Mouse (Mus musculus) MEL (cell line): ENCODE results near the gene Rpl24. TPM values are rescaled to one million over a fixed set of nuclear protein-coding genes. Genes with fewer than 3 reads are reported as not detected.
"Not testable (repeated sequence)": the region's sequence is repeated elsewhere in the genome, so short reads cannot be mapped to it uniquely, and the experiment has no call there.

Experiments used
- DNase-seq: peaks from one replicate; pipeline ENCODE4 v3.0.0; 2011; ENCODE audit warnings: low read depth, low spot score
- H3K27ac ChIP-seq: 2 replicates; pipeline ENCODE4 v1.5.1; 2012; ENCODE audit warnings: low read depth, mild to moderate bottlenecking, control low read depth, low read length, moderate library complexity; ENCODE audit not compliant: control insufficient read depth
- H3K27me3 ChIP-seq, 2 experiments: fragments of 150-350 bp in 1 of 2; sonication (generic) in 1 of 2; 2 replicates each; pipeline ENCODE4 v1.6.1; 2012; ENCODE audit warnings: low read length in 2 of 2, mild to moderate bottlenecking in 2 of 2, improper control_type of control experiment in 1 of 2, moderate library complexity in 1 of 2; ENCODE audit not compliant: insufficient read depth in 2 of 2, control insufficient read depth in 1 of 2
- H3K36me3 ChIP-seq, 2 experiments: 2 replicates each; pipeline ENCODE4 v1.6.1; 2012 to 2014; ENCODE audit warnings: low read length in 2 of 2, improper control_type of control experiment in 1 of 2, inconsistent platforms in 1 of 2, mild to moderate bottlenecking in 1 of 2; ENCODE audit not compliant: insufficient read depth in 2 of 2, control insufficient read depth in 1 of 2
- H3K4me1 ChIP-seq, 2 experiments: fragments of 150-350 bp in 1 of 2; sonication (generic) in 1 of 2; 2 replicates each; pipeline ENCODE4 v1.6.1; 2012; ENCODE audit warnings: low read length in 2 of 2, improper control_type of control experiment in 1 of 2, mild to moderate bottlenecking in 1 of 2; ENCODE audit not compliant: insufficient read depth in 2 of 2, control insufficient read depth in 1 of 2
- H3K4me3 ChIP-seq, 2 experiments: fragments of 150-350 bp in 1 of 2; sonication (generic) in 1 of 2; 2 replicates each; pipeline ENCODE4 v1.5.1; 2012; ENCODE audit warnings: low read depth in 2 of 2, low read length in 2 of 2, mild to moderate bottlenecking in 2 of 2, moderate library complexity in 2 of 2, control low read depth in 1 of 2, improper control_type of control experiment in 1 of 2; ENCODE audit not compliant: control insufficient read depth in 1 of 2, insufficient read depth in 1 of 2
- H3K79me2 ChIP-seq: 2 replicates; pipeline ENCODE4 v1.6.1; 2012; ENCODE audit warnings: mild to moderate bottlenecking, low read length, moderate library complexity; ENCODE audit not compliant: control insufficient read depth, poor library complexity, insufficient read depth
- H3K9ac ChIP-seq: 2 replicates; pipeline ENCODE4 v1.6.1; 2012; ENCODE audit warnings: low read depth, mild to moderate bottlenecking, control low read depth, low read length, moderate library complexity; ENCODE audit not compliant: control insufficient read depth, poor library complexity, severe bottlenecking
- H3K9me3 ChIP-seq: fragments of 150-350 bp; sonication (generic); replicated peaks from 2 replicates; pipeline ENCODE4 v1.6.1; 2012; ENCODE audit warnings: mild to moderate bottlenecking, low read length, improper control_type of control experiment, moderate library complexity; ENCODE audit not compliant: insufficient read depth
- CTCF ChIP-seq, 3 experiments: IDR thresholded peaks in 2 of 3; conservative IDR thresholded peaks in 1 of 3; 2 replicates each; pipeline ENCODE4 v1.5.1; 2011 to 2012; ENCODE audit warnings: low read length in 3 of 3, low read depth in 2 of 3, mild to moderate bottlenecking in 2 of 3, improper control_type of control experiment in 1 of 3, inconsistent platforms in 1 of 3, mixed read lengths in 1 of 3, moderate library complexity in 1 of 3; ENCODE audit not compliant: control insufficient read depth in 1 of 3, insufficient read depth in 1 of 3, poor library complexity in 1 of 3, severe bottlenecking in 1 of 3
- EP300 ChIP-seq, 2 experiments: IDR thresholded peaks; 2 replicates each; pipeline ENCODE4 v1.6.1; 2011; ENCODE audit warnings: improper control_type of control experiment in 2 of 2, low read length in 2 of 2, low read depth in 1 of 2, mild to moderate bottlenecking in 1 of 2
- KAT2A ChIP-seq: conservative IDR thresholded peaks from 2 replicates; pipeline ENCODE4 v1.6.1; 2012; ENCODE audit warnings: low read depth, low read length, improper control_type of control experiment, inconsistent platforms
- MAZ ChIP-seq: IDR thresholded peaks from 2 replicates; pipeline ENCODE4 v1.6.1; 2012; ENCODE audit warnings: low read depth, mild to moderate bottlenecking, inconsistent platforms, low read length, improper control_type of control experiment
- MXI1 ChIP-seq: IDR thresholded peaks from 2 replicates; pipeline ENCODE4 v1.6.1; 2011; ENCODE audit warnings: mild to moderate bottlenecking, low read depth, low read length, improper control_type of control experiment
- MYB ChIP-seq: IDR thresholded peaks from 2 replicates; pipeline ENCODE4 v1.6.1; 2011; ENCODE audit warnings: mild to moderate bottlenecking, low read depth, low read length, improper control_type of control experiment
- MYC ChIP-seq: IDR thresholded peaks from 2 replicates; pipeline ENCODE4 v1.6.1; 2011; ENCODE audit warnings: low read depth, mild to moderate bottlenecking, low read length, improper control_type of control experiment, moderate library complexity
- RAD21 ChIP-seq: IDR thresholded peaks from 2 replicates; pipeline ENCODE4 v1.6.1; 2011; ENCODE audit warnings: mild to moderate bottlenecking, low read depth, low read length, improper control_type of control experiment
- RCOR1 ChIP-seq: IDR thresholded peaks from 2 replicates; pipeline ENCODE4 v1.6.1; 2012; ENCODE audit warnings: low read depth, mild to moderate bottlenecking, inconsistent platforms, low read length, improper control_type of control experiment
- SIN3A ChIP-seq: IDR thresholded peaks from 2 replicates; pipeline ENCODE4 v1.6.1; 2012; ENCODE audit warnings: low read length, improper control_type of control experiment, inconsistent platforms
- SMC3 ChIP-seq: IDR thresholded peaks from 2 replicates; pipeline ENCODE4 v1.6.1; 2011; ENCODE audit warnings: low read depth, low read length, improper control_type of control experiment
- ZC3H11A ChIP-seq: IDR thresholded peaks from 2 replicates; pipeline ENCODE4 v1.6.1; 2012; ENCODE audit warnings: low read depth, mild to moderate bottlenecking, inconsistent platforms, low read length, improper control_type of control experiment
- ZKSCAN1 ChIP-seq: IDR thresholded peaks from 2 replicates; pipeline ENCODE4 v1.6.1; 2012; ENCODE audit warnings: low read depth, mild to moderate bottlenecking, inconsistent platforms, low read length, improper control_type of control experiment, moderate library complexity
- ZNF384 ChIP-seq: IDR thresholded peaks from 2 replicates; pipeline ENCODE4 v1.6.1; 2012; ENCODE audit warnings: low read depth, mild to moderate bottlenecking, inconsistent platforms, low read length, improper control_type of control experiment
- polyA plus RNA-seq, 2 experiments: library from polyadenylated mRNA; stranded (reverse) in 1 of 2; unstranded in 1 of 2; fragments of >175 nt in 1 of 2; fragments of >200 nt in 1 of 2; gene quantifications; 2 replicates each; pipeline versions ENCODE4 v1.2.1 to v1.2.4; 2012; ENCODE audit warnings: low replicate concordance in 2 of 2, low read depth in 1 of 2; ENCODE audit not compliant: insufficient read length in 2 of 2, insufficient read depth in 1 of 2, missing spikeins in 1 of 2
- total RNA-seq: library from RNA; depleted of rRNA; stranded (reverse); fragments of 300-350 nt; gene quantifications from 2 replicates; pipeline ENCODE4 v1.2.3, GENCODE M21; 2012

Rpl24 gene
- total and polyA plus RNA-seq, 3 experiments: 132 to 1,552 TPM; not detected in 1

GRCm38 (mm10) chr16:55952771-55953170 is 13.3 kb upstream of the Rpl24 start:
- H3K27ac ChIP-seq: no peak overlapping the region
- peaks cover 0 to 7% of the 10 kb centered on the region in 2 experiments; a peak in 2 of 4 replicates for H3K36me3 ChIP-seq
- no peak overlapping the region for H3K4me3 ChIP-seq
- no peaks in the 10 kb centered on the region for H3K79me2 ChIP-seq
- no peaks in the 10 kb centered on the region for H3K27me3 ChIP-seq
- TF ChIP-seq MAZ (no peak), RCOR1 (no peak), KAT2A (no peak), MYC (no peak), EP300 (IDR thresholded peaks at IDR 0.05; ENCODE audit: low read depth in 1 of 2, low read length in 2 of 2) (no peak)
- no peak overlapping the region for H3K9ac ChIP-seq
- peaks cover 8 to 9% of the 10 kb centered on the region in 2 experiments for H3K4me1 ChIP-seq
- no peak for DNase-seq
- H3K9me3 ChIP-seq: no peaks in the 10 kb centered on the region

DNA sequence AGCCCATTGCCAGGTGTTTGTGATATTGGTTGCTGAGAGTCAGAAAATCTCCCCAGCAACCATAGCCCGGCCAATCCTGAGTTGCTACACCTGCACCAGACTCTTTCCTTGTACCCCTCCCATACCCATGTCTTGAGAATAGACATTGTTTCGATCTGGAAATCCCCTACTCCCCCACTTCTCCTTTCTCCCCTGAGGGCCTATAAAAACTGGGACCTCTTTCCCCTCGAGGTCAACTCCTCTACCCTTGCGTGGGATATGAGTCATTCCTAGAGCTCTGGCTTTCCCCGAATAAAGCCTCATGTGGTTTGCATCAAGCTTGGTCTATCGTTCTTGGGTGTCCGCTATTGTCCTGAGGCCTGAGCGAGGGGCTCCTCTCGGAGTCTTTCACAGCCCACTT is 11.9 kb upstream of the Rpl24 start:
- H3K36me3 ChIP-seq, H3K79me2 ChIP-seq, H3K9ac ChIP-seq, H3K27me3 ChIP-seq, H3K4me1 ChIP-seq, DNase-seq, H3K9me3 ChIP-seq, H3K27ac ChIP-seq, H3K4me3 ChIP-seq: not testable (repeated sequence)

- H3K79me2 ChIP-seq: peaks cover 14% of the 10 kb centered on the region
- not testable (repeated sequence) for H3K27ac ChIP-seq, H3K27me3 ChIP-seq, H3K9me3 ChIP-seq, H3K9ac ChIP-seq, H3K4me1 ChIP-seq, H3K4me3 ChIP-seq, H3K36me3 ChIP-seq, DNase-seq
Measured at GRCm38 (mm10) chr16:55963068-55963467, 3.0 kb upstream of the Rpl24 start.

GRCm38 (mm10) chr16:55964126-55964949 is 1.7 kb upstream of the Rpl24 start:
- peaks cover 0 to 5% of the 10 kb centered on the region in 2 experiments; a peak in 3 of 4 replicates for H3K4me1 ChIP-seq
- H3K4me3 ChIP-seq: no peak overlapping the region
- no peak overlapping the region for H3K27ac ChIP-seq
- H3K9me3 ChIP-seq: no peaks in the 10 kb centered on the region
- TF ChIP-seq RCOR1 (peak; percentile 16; the same call in 1 of the 2 replicates), KAT2A (no peak), ZKSCAN1 (no peak), SIN3A (peak; percentile 70), ZC3H11A (peak; percentile 77), CTCF (IDR thresholded peaks at IDR 0.05 in 2 of 3, conservative IDR thresholded peaks at IDR 0.05 in 1 of 3; ENCODE audit: control insufficient read depth in 1 of 3, insufficient read depth in 1 of 3, low read depth in 2 of 3, low read length in 3 of 3, poor library complexity in 1 of 3, severe bottlenecking in 1 of 3) (peak; percentile 37 to 73 (median 65)), MYB (no peak), ZNF384 (peak; percentile 92), MXI1 (peak; percentile 48; the same call in 1 of the 2 replicates), SMC3 (peak; percentile 84), MYC (0 out of 2 replicates have a peak, but pooled peaks have one; percentile 36), RAD21 (peak; percentile 74)
- peak; percentile 78 for DNase-seq
- H3K9ac ChIP-seq: no peak overlapping the region
- H3K27me3 ChIP-seq: no peaks in the 10 kb centered on the region
- peaks cover 5 to 18% of the 10 kb centered on the region in 2 experiments for H3K36me3 ChIP-seq
- peaks cover 18% of the 10 kb centered on the region for H3K79me2 ChIP-seq
